Mouse (Mus musculus): ENCODE measurements at regions not wholly inside any gene's neighbourhood (a gene's known extent, or its start where the extent isn't known, plus 50 kb on each side); places are given as distances from the start of the nearest gene placed in this dataset.

DNA sequence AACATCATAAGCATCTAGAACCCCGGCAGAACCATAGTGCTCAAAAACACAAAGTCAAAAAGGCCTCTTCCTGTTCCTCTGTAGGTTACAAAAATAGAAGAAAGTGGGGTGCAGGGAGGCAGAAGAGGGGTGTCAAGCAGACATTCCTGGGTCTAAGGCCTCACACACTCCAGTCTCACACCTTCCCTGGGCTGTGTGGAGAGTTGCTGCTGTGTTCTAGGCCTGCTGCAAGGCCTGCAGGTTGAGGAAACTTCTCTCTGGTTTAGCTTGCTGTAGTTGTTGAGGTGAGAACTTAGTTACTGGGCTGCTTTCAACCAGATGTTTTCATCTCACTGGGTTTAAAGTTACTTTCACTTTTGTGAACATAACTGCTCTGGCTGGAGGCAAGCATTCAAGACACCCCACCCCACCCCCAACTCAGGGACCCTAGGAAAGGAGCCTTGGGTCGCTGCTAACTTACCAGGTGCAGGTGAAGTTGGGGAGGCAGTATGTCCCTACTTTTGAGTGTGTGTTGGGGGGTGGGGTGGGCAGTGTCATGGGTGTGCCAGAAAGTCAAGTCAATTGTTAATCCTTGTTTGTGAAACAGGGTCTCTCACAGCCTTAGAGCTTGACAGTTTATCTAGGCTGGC lies 81.5 kb upstream of the Eomes start:
- TF ChIP-seq POLR2A (IDR thresholded peaks at IDR 0.05; ENCODE audit: borderline replicate concordance, control insufficient read depth, low read depth, low read length) (no peak), CTCF (IDR thresholded peaks at IDR 0.05; ENCODE audit: control insufficient read depth, insufficient read depth, low read length) (no peak)

Data from bone marrow, adult 2 months (tissue).